Mouse (Mus musculus): ENCODE data around the gene Ksr1. TPM values are rescaled to one million over a fixed set of nuclear protein-coding genes. Genes with fewer than 3 reads are reported as not detected.

Ksr1 gene
- polyA plus RNA-seq, 1 experiment: 20.6 TPM

- Histone ChIP-seq H3K4me3 (no peak overlapping the region), H3K4me2 (ENCODE audit: low read depth) (no peak overlapping the region), H3K79me2 (ENCODE audit: control insufficient read depth, insufficient read depth) (no peaks in the 10 kb centered on the region), H3K27me3 (ENCODE audit: control insufficient read depth, insufficient read depth, insufficient read length) (no peaks in the 10 kb centered on the region), H3K36me3 (ENCODE audit: control insufficient read depth, insufficient read depth) (no peaks in the 10 kb centered on the region), H3ac (ENCODE audit: control insufficient read depth, insufficient read length) (no peak overlapping the region)
- TF ChIP-seq MYOD1 (IDR thresholded peaks at IDR 0.05; ENCODE audit: control insufficient read depth in 1 of 3, insufficient read length in 2 of 3, low read depth in 2 of 3): no peak
Observed at GRCm38 (mm10) chr11:79086787-79087186, 59.4 kb downstream of the Ksr1 start.

GRCm38 (mm10) chr11:79085059-79085458 is 61.1 kb downstream of the Ksr1 start:
- Histone ChIP-seq H3ac (ENCODE audit: control insufficient read depth, insufficient read length) (no peak overlapping the region), H3K27me3 (ENCODE audit: control insufficient read depth, insufficient read depth, insufficient read length) (no peaks in the 10 kb centered on the region), H3K36me3 (ENCODE audit: control insufficient read depth, insufficient read depth) (no peaks in the 10 kb centered on the region), H3K79me2 (ENCODE audit: control insufficient read depth, insufficient read depth) (no peaks in the 10 kb centered on the region), H3K4me2 (ENCODE audit: low read depth) (no peak overlapping the region), H3K4me3 (no peak overlapping the region)
- no peak for TF ChIP-seq TCF12 (IDR thresholded peaks at IDR 0.05; ENCODE audit: insufficient read depth, poor library complexity, severe bottlenecking)
- no peak for TF ChIP-seq USF1 (IDR thresholded peaks at IDR 0.05; ENCODE audit: low read depth)
- TF ChIP-seq POLR2A (IDR thresholded peaks at IDR 0.05; ENCODE audit: insufficient read length, low read depth): no peak
- no peak for TF ChIP-seq SRF (IDR thresholded peaks at IDR 0.05; ENCODE audit: control insufficient read depth, insufficient read length, low read depth)
- TF ChIP-seq POLR2AphosphoS2 (IDR thresholded peaks at IDR 0.05; ENCODE audit: insufficient read length, low read depth): no peak

GRCm38 (mm10) chr11:79083018-79083441 is 63.2 kb downstream of the Ksr1 start:
- Histone ChIP-seq H3K4me3 (no peak overlapping the region), H3K79me2 (ENCODE audit: control insufficient read depth, insufficient read depth) (no peaks in the 10 kb centered on the region), H3ac (ENCODE audit: control insufficient read depth, insufficient read length) (no peak overlapping the region), H3K4me2 (ENCODE audit: low read depth) (peak overlapping the region; percentile 49), H3K36me3 (ENCODE audit: control insufficient read depth, insufficient read depth) (no peaks in the 10 kb centered on the region), H3K27me3 (ENCODE audit: control insufficient read depth, insufficient read depth, insufficient read length) (no peaks in the 10 kb centered on the region)
- no peak for TF ChIP-seq CEBPB (IDR thresholded peaks at IDR 0.05; ENCODE audit: insufficient read depth, poor library complexity, severe bottlenecking)
- TF ChIP-seq POLR2A (IDR thresholded peaks at IDR 0.05; ENCODE audit: insufficient read length, low read depth): no peak
- TF ChIP-seq E2F4 (IDR thresholded peaks at IDR 0.05; ENCODE audit: insufficient read depth): no peak
- no peak for TF ChIP-seq MYOD1 (IDR thresholded peaks at IDR 0.05; ENCODE audit: control insufficient read depth in 1 of 3, insufficient read length in 2 of 3, low read depth in 2 of 3)
- TF ChIP-seq TCF3 (IDR thresholded peaks at IDR 0.05; ENCODE audit: insufficient read length, low read depth): no peak
- no peak for TF ChIP-seq MAX (IDR thresholded peaks at IDR 0.05; ENCODE audit: low read depth)
- TF ChIP-seq REST (IDR thresholded peaks at IDR 0.05; ENCODE audit: insufficient read depth, insufficient read length): no peak
- TF ChIP-seq SRF (IDR thresholded peaks at IDR 0.05; ENCODE audit: control insufficient read depth, insufficient read length, low read depth): no peak
- no peak for TF ChIP-seq USF1 (IDR thresholded peaks at IDR 0.05; ENCODE audit: low read depth)
- TF ChIP-seq TCF12 (IDR thresholded peaks at IDR 0.05; ENCODE audit: insufficient read depth, poor library complexity, severe bottlenecking): no peak
- TF ChIP-seq MYOG (IDR thresholded peaks at IDR 0.05; ENCODE audit: control insufficient read depth in 1 of 3, insufficient read depth in 1 of 3, insufficient read length in 2 of 3, low read depth in 2 of 3): no peak
- no peak for TF ChIP-seq POLR2AphosphoS2 (IDR thresholded peaks at IDR 0.05; ENCODE audit: insufficient read length, low read depth)

- Histone ChIP-seq H3K4me3 (no peak overlapping the region), H3K79me2 (ENCODE audit: control insufficient read depth, insufficient read depth) (no peaks in the 10 kb centered on the region), H3K36me3 (ENCODE audit: control insufficient read depth, insufficient read depth) (no peaks in the 10 kb centered on the region), H3K27me3 (ENCODE audit: control insufficient read depth, insufficient read depth, insufficient read length) (no peaks in the 10 kb centered on the region), H3ac (ENCODE audit: control insufficient read depth, insufficient read length) (no peak overlapping the region), H3K4me2 (ENCODE audit: low read depth) (no peak overlapping the region)
- TF ChIP-seq POLR2A (IDR thresholded peaks at IDR 0.05; ENCODE audit: insufficient read length, low read depth) (no peak), CEBPB (IDR thresholded peaks at IDR 0.05; ENCODE audit: insufficient read depth, poor library complexity, severe bottlenecking) (peak; percentile 31; the same call in 1 of the 2 replicates), MYOG (IDR thresholded peaks at IDR 0.05; ENCODE audit: control insufficient read depth in 1 of 3, insufficient read depth in 1 of 3, insufficient read length in 2 of 3, low read depth in 2 of 3) (peak in 1 of 3 experiments; percentile 20), SRF (IDR thresholded peaks at IDR 0.05; ENCODE audit: control insufficient read depth, insufficient read length, low read depth) (no peak), MAX (IDR thresholded peaks at IDR 0.05; ENCODE audit: low read depth) (no peak)
Observed at GRCm38 (mm10) chr11:79080965-79081891, 65.0 kb downstream of the Ksr1 start.

DNA sequence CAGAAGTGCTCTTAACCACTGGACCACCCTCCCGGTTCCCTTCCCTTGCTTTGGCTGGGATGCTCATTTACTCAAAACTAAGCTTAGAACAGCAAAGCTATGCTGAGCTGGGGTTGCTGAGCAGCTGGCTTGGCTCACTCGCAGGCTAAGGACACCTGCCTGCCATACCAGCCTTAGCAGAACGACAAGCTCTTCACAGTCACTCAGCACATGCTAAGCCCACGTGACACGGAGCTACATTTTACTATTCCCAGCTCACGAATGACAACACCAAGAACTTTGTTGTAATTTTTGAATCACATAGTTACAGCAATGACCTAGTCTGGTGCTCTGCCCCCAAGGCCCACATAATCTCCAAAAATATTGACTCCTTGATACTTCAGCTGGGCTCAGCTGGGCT is 66.1 kb downstream of the Ksr1 start:
- Histone ChIP-seq H3K79me2 (ENCODE audit: control insufficient read depth, insufficient read depth) (no peaks in the 10 kb centered on the region), H3K4me3 (no peak overlapping the region), H3ac (ENCODE audit: control insufficient read depth, insufficient read length) (no peak overlapping the region), H3K36me3 (ENCODE audit: control insufficient read depth, insufficient read depth) (no peaks in the 10 kb centered on the region), H3K4me2 (ENCODE audit: low read depth) (no peak overlapping the region), H3K27me3 (ENCODE audit: control insufficient read depth, insufficient read depth, insufficient read length) (no peaks in the 10 kb centered on the region)
- TF ChIP-seq POLR2AphosphoS2 (IDR thresholded peaks at IDR 0.05; ENCODE audit: insufficient read length, low read depth) (no peak), MYOD1 (IDR thresholded peaks at IDR 0.05; ENCODE audit: control insufficient read depth in 1 of 3, insufficient read length in 2 of 3, low read depth in 2 of 3) (peak in 1 of 3 experiments; percentile 11), POLR2A (IDR thresholded peaks at IDR 0.05; ENCODE audit: insufficient read length, low read depth) (no peak), TCF12 (IDR thresholded peaks at IDR 0.05; ENCODE audit: insufficient read depth, poor library complexity, severe bottlenecking) (no peak), TCF3 (IDR thresholded peaks at IDR 0.05; ENCODE audit: insufficient read length, low read depth) (no peak), USF1 (IDR thresholded peaks at IDR 0.05; ENCODE audit: low read depth) (no peak), MYOG (IDR thresholded peaks at IDR 0.05; ENCODE audit: control insufficient read depth in 1 of 3, insufficient read depth in 1 of 3, insufficient read length in 2 of 3, low read depth in 2 of 3) (peak in 1 of 3 experiments; percentile 44)
